Mouse (Mus musculus) spleen, embryonic (tissue): Measurements from ENCODE around the gene Gp1bb.

Source experiments
- CTCF ChIA-PET: fragments of 350-600 bp; sonication (Branson Sonifier 250); formaldehyde crosslinking; loops from one replicate; lab custom pipeline; 2022; lab: Charles Lee

Gene Gp1bb

GRCm38 (mm10) chr16:18605705-18606104 lies 16.5 kb downstream of the Gp1bb start:
- CTCF ChIA-PET, result no interaction called here

GRCm38 (mm10) chr16:18604267-18604701 lies 17.9 kb downstream of the Gp1bb start:
- CTCF ChIA-PET, result no interaction called here

DNA sequence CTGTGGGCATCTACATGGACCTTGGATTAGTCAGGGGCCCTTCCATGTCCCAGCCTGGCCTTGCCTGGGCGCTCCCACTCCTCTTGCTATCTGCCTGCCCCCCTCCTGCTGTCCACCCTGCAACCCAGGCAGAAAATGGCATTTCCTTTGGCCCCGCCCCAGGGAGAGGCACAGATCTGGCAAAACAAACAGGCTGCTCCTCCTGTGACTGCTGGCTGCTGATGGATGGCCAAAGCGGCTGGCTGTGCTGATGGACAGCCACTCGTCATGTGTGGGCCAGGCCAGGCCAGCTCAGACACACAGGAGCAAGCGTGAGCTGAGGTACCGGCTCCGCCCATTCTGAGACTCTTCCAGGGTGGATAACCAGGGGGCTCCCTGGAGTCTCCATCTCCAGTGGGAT lies 20.8 kb downstream of the Gp1bb start:
- CTCF ChIA-PET, result interaction anchor here (1.0 kb wide), 1 partner anchor 26 kb away, joined by 3 read pairs; no protein-coding TSS in a partner anchor

- CTCF ChIA-PET, result no interaction called here
Observed at GRCm38 (mm10) chr16:18598006-18598405, 24.2 kb downstream of the Gp1bb start.

DNA sequence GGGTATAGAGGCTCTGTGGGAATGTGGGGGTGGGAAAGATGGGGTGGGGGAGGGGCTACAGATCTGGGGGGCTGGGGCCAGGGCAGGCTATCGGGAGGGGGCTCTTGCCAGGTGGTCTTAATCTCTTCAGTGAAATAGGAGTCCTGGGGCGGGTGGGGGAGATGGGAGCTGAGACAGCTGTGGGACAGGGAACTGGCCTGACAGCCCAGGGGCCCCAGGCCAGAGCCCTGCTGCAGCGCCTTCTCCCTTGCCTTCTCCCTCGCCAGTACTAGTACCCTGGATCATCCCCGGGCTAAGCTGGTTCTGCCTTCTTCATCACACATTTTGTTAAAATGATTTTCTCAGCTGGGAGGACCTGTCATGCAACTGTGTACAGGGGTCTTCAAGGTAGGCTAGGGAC lies 25.9 kb downstream of the Gp1bb start:
- CTCF ChIA-PET, result no interaction called here

DNA sequence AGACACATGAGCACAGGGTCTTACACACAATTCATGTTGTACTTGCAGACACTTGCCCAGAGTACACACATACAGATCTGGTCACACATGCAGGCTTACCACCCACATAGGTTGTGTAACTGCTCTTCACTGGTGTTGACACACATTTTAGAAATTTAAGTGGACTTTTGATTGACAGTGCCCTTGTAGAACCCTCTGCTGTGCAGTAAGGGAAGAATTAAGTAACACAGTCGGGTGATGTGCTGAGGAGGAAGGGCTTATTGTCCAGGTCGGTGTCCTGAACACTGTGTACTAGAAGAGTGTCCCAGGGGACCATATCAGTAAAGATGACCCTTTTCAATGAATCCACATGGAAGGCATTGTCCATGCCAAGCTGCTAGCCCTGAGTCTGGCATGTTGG lies 28.3 kb downstream of the Gp1bb start:
- CTCF ChIA-PET, result no interaction called here

- CTCF ChIA-PET, result no interaction called here
Observed at GRCm38 (mm10) chr16:18591047-18592018, 30.9 kb downstream of the Gp1bb start.

- CTCF ChIA-PET, result no interaction called here
Observed at GRCm38 (mm10) chr16:18589804-18590790, 32.1 kb downstream of the Gp1bb start, which contains the start of gene Tbx1. Gene Tbx1, minus strand, starts transcription at chr16:18590671.

- CTCF ChIA-PET, result no interaction called here
Observed at GRCm38 (mm10) chr16:18589080-18589621, 33.1 kb downstream of the Gp1bb start.

- CTCF ChIA-PET, result interaction anchor here (0.7 kb wide), 1 partner anchor 286 kb away, joined by 3 read pairs; no protein-coding TSS in a partner anchor
Observed at GRCm38 (mm10) chr16:18588738-18589055, 33.5 kb downstream of the Gp1bb start.

DNA sequence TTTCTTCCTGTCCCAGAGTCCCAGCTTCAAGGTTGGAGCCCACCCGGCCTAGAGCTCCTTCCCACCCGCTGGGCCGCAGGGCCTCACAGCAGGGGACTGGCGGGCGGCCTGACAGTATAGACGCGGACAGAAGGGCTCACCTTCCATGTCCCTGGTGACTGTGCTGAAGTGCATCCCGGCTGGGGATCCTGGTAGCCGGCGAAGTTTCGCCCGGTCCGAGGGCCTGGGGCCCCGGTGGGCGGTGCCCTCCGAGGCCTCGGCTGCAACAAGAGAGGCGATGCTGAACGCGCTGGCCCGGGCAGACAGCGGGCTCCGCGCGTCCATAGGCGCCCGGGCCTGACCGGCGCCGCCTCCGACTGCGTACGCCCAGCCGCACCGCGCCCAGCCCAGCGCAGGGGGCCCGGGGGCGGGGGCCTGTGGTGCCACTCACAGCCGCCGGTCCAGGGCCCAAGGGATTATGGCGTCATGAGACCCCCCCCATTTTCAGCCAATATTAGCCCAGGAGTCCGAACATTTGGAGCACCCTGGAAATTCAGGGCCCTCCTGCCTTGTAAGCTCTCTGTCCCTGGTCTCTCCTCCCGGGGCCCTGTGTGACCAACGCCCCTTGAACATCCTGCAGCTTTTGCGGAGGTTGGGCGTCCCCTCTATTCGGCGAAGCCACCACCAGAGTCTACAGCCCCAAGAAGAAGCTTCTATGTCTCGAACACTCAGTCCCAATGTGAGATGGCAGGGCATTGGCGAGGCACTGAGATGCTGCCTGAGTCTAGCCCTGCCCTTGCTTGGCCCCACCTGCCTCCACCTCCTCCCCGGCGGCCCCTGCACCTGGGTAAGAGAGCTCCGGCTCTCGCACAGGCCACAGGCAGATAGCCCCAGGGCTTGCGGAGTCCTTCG lies 34.1 kb downstream of the Gp1bb start:
- CTCF ChIA-PET, result interaction anchor here (0.7 kb wide), 1 partner anchor 286 kb away, joined by 3 read pairs; no protein-coding TSS in a partner anchor

- CTCF ChIA-PET, result no interaction called here
Observed at GRCm38 (mm10) chr16:18586906-18587546, 35.2 kb downstream of the Gp1bb start.

DNA sequence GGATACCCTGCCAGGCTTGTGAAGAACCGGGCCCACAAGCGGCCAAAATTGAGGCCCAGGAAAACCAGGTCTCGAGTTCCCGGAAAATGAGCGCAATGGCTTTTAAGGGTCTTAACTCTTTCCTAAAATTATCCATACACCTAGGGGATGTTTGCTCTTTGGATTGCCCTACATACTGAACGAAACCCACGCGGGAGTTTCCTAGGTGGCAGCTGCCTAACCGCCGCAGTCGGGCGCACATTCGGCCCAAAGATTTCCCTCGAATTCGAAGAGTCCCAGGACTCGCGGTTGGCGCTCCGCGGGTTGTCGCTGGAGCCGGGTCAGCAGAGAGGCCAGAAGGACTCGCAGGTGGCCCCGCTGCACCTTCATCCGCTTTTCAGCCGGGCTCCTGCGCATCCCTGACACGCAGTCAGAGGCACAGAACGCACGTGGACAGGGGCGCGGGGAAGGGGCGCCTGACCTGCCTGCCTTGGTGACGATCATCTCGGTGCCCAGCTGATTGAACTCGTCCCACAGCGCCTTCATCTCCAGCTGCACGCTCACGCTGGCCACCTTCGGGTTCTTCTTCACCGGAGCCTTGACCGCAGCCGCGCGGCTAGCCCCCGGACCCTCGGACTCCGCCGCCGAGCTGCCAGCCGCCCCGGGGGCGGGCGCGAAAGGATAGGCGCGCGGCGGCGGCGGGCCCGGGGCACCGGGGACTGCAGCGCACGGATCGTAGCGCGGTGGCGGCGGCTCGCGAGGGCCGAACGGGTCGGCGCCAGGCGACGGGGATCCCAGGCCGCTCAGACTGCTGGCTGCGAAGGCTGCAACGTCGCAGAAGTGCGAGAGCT lies 35.9 kb downstream of the Gp1bb start:
- CTCF ChIA-PET, result no interaction called here

- CTCF ChIA-PET, result no interaction called here
Observed at GRCm38 (mm10) chr16:18585676-18586075, 36.5 kb downstream of the Gp1bb start.

- CTCF ChIA-PET, result no interaction called here
Observed at GRCm38 (mm10) chr16:18584901-18585510, 37.2 kb downstream of the Gp1bb start.

DNA sequence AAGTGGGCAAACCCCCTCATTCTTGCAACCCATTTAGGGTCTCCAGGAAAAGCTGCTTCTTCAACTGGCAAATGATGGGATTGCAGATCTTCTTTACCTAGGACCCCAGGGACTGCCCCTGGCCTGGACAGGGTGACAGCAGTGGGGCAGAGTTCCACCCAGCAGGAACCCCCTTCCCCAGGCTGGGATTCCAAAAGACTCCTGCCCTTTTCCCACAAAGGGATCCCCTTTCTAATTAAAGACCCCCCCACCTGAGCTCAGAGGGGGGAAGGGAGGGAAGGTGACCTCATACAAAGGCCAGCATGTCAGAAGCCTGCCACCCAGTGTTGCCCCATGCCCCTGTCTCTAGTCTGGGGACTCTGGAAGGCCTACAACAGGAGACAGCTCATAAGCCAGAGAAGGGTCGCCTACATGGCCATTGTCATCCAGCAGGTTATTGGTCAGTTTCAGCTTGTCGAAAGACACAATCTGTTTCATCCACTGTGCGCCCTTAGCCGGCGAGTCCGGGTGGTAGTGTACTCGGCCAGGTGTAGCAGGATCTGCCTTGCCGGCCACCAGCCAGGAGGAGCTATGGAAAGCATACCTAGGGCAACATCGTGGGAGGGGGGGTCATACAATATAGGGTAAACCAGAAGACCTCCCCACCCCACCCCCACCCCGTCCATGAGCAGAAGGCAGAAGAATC lies 38.4 kb downstream of the Gp1bb start:
- CTCF ChIA-PET, result interaction anchor here (0.5 kb wide), 1 partner anchor 108 kb away, joined by 3 read pairs; no protein-coding TSS in a partner anchor

- CTCF ChIA-PET, result no interaction called here
Observed at GRCm38 (mm10) chr16:18583169-18583568, 39.0 kb downstream of the Gp1bb start.
